Mouse (Mus musculus) inflammation-experienced regulatory T-cells, adult 6 months (primary cell): ENCODE results near the gene Slc4a3. TPM values are rescaled to one million over a fixed set of nuclear protein-coding genes. Genes with fewer than 3 reads are reported as not detected.

ENCODE experiments used
- ATAC-seq: one replicate; pipeline ENCODE4 v1.8.0; 2017
- polyA plus RNA-seq, 3 experiments: library from polyadenylated mRNA; unstranded; fragments of 100-300 nt; shearing (Covaris generic); gene quantifications; one replicate each; pipeline ENCODE4 v1.2.1; 2017

Gene Slc4a3
- polyA plus RNA-seq: under 1 TPM in 1 of 3 experiments, not detected in 2; 0.05 TPM

- ATAC-seq: no peak
These were observed at the start of gene Slc4a3 for GRCm38 (mm10) chr1:75545965-75546956. Gene Slc4a3, plus strand, starts transcription at chr1:75546266.

GRCm38 (mm10) chr1:75498897-75499296, 47.2 kb upstream of the Slc4a3 start:
- ATAC-seq: no peak

- no peak for ATAC-seq
These were observed 46.6 kb upstream of the Slc4a3 start for GRCm38 (mm10) chr1:75499441-75499840.

GRCm38 (mm10) chr1:75501905-75502304, 44.2 kb upstream of the Slc4a3 start:
- no peak for ATAC-seq

- no peak for ATAC-seq
These were observed 43.0 kb upstream of the Slc4a3 start for GRCm38 (mm10) chr1:75502945-75503650.

- ATAC-seq: no peak
These were observed 42.5 kb upstream of the Slc4a3 start for GRCm38 (mm10) chr1:75503651-75503980.

GRCm38 (mm10) chr1:75504256-75505045, 41.6 kb upstream of the Slc4a3 start:
- ATAC-seq: no peak

- ATAC-seq: no peak
These were observed 40.7 kb upstream of the Slc4a3 start for GRCm38 (mm10) chr1:75505159-75505955.

- ATAC-seq: no peak
These were observed 39.9 kb upstream of the Slc4a3 start, which contains the start of gene Obsl1 for GRCm38 (mm10) chr1:75505956-75506831. Gene Obsl1, minus strand, starts transcription at chr1:75506452.

GRCm38 (mm10) chr1:75507006-75507405, 39.1 kb upstream of the Slc4a3 start, which contains the start of gene Inha:
Gene Inha, plus strand, starts transcription at chr1:75507077.
- no peak for ATAC-seq

- no peak for ATAC-seq
These were observed 36.5 kb upstream of the Slc4a3 start for GRCm38 (mm10) chr1:75509586-75509985.

GRCm38 (mm10) chr1:75510154-75510553, 35.9 kb upstream of the Slc4a3 start:
- no peak for ATAC-seq

GRCm38 (mm10) chr1:75511437-75512210, 34.4 kb upstream of the Slc4a3 start:
- ATAC-seq: no peak

- ATAC-seq: no peak
These were observed 33.5 kb upstream of the Slc4a3 start for GRCm38 (mm10) chr1:75512550-75512949.

GRCm38 (mm10) chr1:75516703-75517380, 29.2 kb upstream of the Slc4a3 start:
- no peak for ATAC-seq

GRCm38 (mm10) chr1:75517984-75518383, 28.1 kb upstream of the Slc4a3 start:
- no peak for ATAC-seq

- no peak for ATAC-seq
These were observed 27.6 kb upstream of the Slc4a3 start for GRCm38 (mm10) chr1:75518427-75518826.

GRCm38 (mm10) chr1:75519576-75519975, 26.5 kb upstream of the Slc4a3 start:
- no peak for ATAC-seq

GRCm38 (mm10) chr1:75521321-75522031, 24.6 kb upstream of the Slc4a3 start, which contains the start of gene Stk11ip:
Gene Stk11ip, plus strand, starts transcription at chr1:75521529.
- peak; percentile 93 for ATAC-seq
